Mouse (Mus musculus): ENCODE measurements at regions not wholly inside any gene's neighbourhood (a gene's known extent, or its start where the extent isn't known, plus 50 kb on each side); places are given as distances from the start of the nearest gene placed in this dataset.

DNA sequence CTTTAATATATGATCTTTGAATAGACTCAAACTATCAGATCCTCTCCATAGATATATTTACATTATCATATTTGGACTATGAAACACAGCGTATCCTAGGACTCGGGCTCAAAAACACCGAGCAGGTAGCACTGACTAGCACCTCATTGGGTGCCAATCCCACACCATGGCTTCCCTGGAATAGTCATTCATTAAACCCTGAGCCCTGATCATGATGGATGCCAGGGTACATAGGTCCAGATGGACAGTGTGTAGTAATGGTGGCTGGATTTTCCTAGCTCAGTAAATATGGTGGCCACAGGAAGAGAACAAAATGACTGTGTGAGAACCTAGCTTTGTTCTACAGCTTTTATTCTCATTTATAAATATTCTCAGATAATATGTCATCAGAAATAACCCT, 390.1 kb upstream of the Nr2f2 start:
- no peak for DNase-seq (ENCODE audit: low spot score)

DNA sequence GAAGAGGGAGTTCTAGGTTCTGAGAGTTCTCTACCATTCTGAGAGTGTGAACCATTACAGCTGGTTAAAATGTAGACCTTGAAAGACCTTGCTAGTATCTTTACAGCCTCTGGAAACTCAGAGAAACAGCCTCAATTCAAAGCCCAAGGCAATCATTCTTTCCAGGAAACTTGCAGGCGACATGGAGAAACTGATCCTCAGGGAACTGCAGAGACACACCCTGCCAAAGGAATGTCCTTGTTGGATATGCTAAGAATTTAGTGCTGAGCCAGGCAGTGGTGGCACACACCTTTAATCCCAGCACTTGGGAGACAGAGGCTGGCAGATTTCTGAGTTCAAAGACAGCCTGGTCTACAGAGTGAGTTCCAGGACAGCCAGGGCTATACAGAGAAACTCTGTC, 388.3 kb upstream of the Nr2f2 start:
- no peak for DNase-seq (ENCODE audit: low spot score)

DNA sequence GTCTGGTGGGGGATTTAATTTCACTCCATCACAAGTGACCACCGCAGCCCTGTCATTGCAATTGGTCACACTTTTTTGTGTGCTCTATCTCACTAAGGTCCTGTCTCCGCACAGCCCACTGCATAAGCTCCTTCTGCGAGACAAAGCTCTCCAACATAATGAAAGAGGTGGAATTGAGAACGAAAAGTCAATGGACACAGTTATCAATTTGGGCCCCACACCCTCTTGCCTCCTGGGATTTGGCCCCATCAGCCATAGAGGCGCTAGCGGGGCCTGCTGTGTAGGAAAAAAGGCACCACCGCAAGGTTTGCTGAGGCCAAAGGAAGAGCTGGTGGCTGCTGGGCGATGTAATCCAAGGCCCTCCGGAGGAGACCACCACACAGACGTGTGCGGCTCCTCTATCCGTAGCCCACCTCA, 386.3 kb upstream of the Nr2f2 start:
- DNase-seq (ENCODE audit: low spot score) = no peak

DNA sequence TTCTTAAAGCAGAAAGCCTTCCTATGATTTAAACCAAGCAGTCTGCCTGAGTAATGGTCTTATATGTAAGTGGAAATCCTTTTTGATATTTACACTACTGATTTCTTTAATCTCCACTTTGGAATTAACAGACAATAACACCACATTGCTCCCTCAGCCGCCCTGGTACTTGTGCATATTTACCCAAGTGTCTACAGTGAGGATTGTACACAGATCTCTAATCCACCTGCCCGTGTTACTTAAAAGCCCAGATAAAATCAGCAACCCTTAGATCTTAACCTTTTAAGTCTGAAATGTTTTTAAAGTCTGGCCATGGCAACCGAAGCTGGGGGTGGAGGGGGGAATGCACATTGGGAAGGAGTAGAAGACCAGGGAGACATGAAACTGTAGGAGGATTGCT, 382.3 kb upstream of the Nr2f2 start:
- DNase-seq (ENCODE audit: low spot score) = no peak

DNA sequence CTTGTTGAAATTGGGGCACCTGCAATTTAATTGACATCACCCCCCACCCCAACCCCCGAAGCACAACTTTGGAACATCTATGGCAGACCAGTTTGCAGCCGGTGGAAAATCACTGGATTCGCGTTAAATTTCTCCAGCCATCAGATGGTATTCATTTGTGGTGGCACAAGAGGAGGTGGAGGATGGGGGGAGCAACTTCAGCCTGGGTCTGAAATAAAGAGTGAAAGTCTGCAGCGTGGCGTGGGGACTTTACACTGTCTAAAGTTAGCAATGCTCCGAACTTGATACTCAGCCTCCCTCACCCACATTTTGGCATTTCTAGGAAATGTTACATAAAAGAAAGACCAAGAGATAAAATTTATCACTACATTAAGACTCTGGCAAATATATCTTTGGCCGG, 381.8 kb upstream of the Nr2f2 start:
- no peak for DNase-seq (ENCODE audit: low spot score)

DNA sequence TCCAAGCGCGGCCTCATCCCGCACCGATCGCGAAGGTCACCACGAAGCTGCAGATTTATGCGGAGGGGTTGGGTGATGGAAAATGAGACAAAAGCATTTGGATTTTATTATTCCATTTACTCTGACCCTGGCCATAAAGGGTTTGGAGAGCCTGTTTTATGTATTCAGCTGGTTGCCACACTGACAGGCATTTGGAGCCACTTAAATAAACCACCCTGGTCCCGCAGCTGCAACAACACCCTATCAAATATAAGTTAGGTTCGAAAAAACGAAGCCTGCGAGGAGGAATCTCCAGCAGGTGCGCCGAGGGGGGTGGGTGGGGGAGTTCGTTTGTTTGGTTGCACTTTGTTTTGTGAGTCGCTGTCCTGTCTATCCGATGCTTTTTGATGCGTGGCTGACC, 377.8 kb upstream of the Nr2f2 start:
- DNase-seq (ENCODE audit: low spot score) = no peak

DNA sequence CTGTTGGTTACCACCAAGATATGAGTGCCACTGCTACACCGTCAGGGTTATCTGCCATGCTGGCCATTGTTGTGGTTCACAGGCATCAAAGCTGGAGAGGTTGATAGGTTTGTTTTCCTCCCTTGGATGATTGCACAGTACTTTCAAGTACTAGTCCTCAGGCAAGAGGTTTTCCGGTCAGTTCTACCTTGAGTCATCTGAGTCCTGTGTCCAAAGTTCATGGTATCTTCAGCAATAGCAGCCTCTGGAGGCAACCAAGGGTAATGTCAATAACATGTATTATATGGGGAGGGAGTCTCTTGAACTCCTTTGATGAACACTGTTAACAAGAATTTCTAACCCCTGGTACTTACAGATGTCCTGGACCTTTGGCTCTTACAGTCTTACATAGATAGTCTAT, 369.1 kb upstream of the Nr2f2 start:
- no peak for DNase-seq (ENCODE audit: low spot score)

DNA sequence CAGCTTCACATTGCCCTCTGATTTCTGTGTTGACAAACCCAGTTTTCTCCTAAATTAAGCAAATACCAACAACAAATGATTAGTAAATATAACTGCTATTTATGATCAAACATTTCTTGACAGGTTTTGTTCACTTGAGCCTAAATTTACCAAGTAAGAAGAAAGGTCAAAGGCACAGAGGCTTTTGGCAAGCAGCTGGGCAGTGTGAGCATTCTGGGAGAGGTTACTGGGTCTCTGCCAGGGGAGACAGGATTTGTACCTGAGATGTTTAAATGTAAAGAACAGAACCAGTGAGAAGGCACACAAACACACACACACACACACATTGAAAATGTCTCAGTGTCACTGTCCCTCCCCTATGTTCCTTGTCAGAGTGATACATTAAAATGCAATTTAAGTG, 367.0 kb upstream of the Nr2f2 start:
- no peak for DNase-seq (ENCODE audit: low spot score)

DNA sequence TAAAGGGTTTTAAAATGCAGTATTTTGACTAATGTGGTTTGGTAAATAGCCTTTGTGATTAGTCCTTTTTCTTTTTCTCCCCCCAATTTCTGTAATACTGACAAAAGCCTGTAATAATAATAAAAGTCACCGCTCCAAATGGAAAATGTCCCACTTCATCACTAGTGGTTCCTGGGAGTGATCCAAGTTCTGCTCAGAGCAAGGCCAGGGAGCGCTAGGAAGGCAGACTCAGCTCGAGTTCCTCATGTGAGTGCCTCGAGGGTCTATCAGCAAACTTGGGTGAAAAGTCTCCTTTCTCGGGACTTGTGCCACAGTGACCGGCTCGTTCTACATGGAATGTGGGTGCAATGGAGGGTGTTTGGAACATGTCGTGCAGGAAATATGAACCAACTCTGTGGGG, 363.4 kb upstream of the Nr2f2 start:
- DNase-seq (ENCODE audit: low spot score) = no peak

DNA sequence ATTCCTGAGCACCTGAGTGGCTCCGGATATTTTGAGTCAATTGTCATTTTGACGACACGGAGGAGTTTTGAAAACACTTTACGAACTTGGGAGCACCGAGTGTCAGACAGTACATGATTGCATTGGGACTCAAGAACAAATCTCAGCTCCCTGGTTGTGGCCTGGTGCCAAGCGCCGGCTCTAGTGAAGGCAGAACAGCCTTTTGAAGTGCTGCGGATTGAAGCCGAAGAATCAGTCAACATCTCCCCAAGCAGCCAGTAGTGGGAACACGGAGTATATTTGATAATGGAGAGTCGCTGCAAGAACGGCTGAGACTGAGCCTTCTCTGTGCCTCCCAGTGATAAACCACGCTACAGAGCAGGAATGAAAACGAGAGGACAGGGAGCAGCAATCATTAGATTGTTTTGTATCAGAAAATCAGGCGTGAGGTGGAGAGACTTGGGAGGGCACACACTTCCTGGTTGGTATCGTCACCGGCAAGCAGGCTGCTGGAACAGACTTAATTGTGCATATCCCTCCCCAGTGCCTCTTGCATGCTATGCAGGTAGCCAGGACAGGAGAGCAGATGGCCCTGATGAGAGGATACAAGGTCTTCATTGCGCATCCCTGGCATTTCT, 351.7 kb upstream of the Nr2f2 start:
- DNase-seq (ENCODE audit: low spot score) = no peak

DNA sequence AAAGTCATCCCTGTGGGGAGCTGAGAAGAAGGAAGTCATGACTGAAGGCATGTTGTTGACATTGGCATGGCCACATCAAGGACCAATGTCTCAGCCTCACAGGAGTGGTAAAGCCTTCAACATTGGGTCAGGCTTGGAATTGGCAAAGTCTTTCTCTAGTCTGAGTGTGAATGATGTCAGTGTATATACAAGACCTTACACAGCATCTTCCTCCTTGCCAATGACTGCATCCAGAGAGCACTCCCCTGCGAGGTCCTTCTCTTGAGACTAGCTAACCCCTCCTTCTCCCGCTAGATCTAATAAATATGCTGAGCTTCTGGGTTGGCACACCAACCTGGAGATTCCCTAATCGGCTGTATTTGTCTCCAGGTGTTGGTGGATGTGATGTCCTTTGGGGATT, 351.1 kb upstream of the Nr2f2 start:
- no peak for DNase-seq (ENCODE audit: low spot score)

DNA sequence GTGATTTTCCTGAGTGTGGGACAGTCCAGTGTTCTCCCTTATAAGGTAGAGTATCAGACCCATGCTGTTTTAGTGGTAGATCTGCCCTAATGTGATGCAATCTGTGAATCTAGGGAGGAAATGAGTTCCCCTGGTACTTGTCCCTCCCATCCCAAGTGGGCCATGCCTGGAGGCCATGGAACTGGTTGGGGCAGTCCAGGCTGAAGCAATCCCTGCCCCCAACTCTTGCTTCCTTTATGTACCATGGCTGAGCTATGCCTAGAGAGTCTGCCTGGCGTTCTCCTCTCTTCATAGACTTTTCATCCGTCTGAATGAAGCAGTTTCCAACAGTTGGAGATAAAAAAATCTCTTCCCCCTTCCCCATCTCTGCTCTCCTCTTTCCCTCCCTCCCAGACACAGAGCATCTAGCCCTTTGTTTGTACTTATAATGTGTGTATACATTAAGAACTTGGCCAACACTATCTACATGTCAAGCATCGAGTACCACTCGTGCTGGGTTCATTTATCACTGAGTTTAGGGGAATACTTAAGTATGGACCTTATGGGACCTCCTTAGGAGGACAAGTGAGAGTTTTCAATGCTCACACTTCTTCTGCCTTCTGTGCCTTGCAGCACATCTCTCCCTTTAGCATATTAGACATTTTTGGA, 350.4 kb upstream of the Nr2f2 start:
- DNase-seq (ENCODE audit: low spot score) = no peak

DNA sequence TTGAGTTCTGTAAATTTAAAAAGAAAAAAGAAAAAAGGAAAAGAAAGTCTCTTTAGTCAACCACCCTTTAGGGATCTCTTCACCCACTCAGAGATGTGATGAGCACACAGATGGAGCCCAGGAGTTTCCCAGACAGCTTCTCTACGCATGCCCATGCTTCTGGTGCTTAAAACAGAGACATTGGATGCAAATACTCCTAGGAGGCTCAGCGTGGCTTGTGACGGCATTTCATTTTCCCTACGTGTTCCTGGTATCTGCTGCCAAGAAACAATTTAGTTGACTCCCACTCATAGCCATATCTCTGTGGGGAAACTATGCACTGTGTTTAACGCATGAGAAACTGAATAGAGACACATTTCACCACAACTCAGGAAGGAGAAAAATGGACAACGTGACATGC, 345.6 kb upstream of the Nr2f2 start:
- no peak for DNase-seq (ENCODE audit: low spot score)

DNA sequence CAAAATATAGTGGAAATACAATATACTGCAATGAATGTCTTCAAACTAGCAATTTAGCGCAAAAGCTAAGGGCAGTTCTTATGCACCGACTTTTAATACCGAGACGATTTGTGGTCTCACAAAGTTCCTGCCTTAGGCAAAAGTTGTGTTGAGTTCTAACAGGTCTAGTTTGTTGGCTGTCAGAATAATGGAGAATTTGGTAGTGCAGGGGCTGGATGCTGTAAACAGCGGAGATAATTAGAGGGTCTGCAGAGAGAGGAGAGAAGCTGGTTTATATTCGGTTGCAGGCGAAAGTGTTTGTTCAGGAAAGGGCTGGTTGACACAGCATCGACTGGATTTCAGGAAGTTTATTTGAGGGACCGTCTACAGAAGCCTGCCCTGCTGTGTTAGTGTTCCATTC, 339.7 kb upstream of the Nr2f2 start:
- no peak for DNase-seq (ENCODE audit: low spot score)

DNA sequence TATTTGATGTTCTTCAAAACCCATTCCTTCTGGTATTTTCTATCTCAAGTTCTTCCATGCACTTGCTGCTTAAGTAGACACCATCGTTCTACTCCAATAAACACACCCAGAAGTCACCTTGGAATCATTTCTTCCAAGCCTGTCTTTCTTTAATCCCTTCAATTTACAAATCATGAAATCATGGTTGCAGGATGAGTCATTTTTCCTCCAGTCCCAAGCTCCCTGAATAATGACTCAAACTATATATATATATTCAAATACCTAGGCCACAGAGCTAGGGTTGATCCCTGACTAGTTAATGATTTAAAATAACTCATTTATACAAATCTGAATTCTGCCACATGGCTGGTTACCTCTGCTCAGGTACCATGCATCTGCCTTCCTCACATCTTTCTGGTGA, 337.2 kb upstream of the Nr2f2 start:
- no peak for DNase-seq (ENCODE audit: low spot score)

DNA sequence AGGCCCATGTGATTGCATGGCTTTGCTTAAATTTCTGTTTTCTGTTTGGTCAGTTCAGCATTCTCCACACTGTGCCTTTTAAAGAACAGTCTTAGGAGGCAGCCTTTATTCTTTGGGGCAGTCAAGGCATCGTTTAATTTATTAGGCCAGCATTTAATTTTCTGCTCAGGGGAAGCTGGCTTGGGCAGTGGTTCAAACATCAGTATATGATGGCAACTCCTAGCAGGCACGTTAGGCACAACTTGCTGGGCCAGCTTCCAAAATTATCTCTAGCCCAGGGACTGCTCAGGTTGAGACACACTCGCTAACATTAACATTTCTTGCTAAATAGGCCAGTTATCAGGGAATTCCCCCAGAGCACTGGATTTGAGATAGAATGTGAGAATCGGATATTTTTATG, 333.9 kb upstream of the Nr2f2 start:
- DNase-seq (ENCODE audit: low spot score) = no peak

DNA sequence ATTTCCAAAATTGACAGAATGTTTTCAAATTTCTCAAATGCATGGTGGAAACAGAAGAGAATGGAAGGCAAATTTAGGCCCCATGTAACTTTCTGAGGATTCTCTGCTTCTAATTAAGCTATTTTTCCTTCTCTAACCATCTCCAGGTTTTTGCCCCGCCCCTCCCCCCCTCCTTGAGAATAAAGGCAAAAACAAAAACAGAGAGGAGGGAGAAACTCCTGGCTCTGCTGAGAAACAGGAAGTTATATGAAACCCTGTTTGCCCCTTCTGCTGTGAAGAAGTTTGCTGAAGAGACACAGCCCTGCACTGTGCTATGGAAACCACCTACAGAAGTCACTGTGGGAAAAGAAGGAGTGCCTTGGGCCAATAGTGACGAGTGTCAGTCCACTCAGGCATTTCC, 332.9 kb upstream of the Nr2f2 start:
- DNase-seq (ENCODE audit: low spot score) = no peak

DNA sequence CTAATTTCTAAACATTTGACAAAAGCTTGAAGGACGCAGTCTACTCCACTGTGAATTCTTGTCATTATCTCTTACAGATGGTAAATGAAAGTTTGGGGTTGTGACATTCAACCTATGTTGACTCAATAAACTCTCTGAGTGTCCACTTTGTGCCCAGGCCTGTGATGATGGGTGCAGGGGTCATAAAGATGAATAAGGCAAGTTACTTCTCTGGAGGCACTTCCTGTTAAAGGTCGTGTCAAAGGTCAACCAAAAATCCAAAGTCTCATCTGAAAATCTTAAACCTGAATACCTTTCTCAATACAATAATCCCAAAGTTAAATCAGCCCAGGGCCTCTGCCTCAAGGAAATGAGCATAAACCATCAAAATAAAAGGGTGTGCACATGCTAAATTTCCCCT, 332.5 kb upstream of the Nr2f2 start:
- DNase-seq (ENCODE audit: low spot score) = no peak

DNA sequence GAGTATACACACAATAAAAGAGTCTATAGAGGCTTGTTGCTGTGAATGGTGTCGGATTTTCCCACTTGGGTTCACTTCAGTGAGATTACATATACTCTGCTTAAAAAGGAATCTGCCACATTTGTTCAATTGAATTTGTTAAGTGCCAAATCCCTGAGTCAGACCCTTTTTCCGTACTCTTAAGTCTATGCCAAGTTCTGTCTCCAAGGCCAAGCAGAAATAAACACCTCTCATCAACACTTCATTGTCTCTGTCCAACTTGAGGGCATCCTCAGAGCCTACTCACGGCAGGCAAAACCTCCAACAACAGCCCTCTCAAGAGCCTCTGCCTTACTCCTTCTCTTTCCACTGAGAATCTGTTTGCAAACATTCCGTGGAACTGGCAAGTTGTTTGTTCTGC, 325.6 kb upstream of the Nr2f2 start:
- no peak for DNase-seq (ENCODE audit: low spot score)

DNA sequence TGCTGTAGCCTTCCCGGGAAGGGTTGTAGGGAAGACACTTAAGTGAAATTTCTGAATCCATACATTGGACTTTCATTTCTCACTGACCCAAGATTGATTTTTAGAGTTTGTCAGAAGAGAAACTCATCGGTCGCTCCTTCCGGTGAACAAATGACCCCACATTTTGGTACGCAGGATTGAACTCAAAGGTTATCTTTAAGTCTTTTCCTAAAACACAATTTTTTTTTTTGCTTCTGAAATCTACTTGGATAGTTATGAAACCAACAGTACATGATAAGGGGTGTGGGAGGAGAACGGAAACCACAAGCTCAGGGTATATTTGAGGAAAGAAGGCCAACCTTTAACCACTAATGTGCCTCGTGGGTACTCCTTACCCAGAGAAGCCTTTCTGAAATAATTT, 324.3 kb upstream of the Nr2f2 start:
- DNase-seq (ENCODE audit: low spot score) = no peak

DNA sequence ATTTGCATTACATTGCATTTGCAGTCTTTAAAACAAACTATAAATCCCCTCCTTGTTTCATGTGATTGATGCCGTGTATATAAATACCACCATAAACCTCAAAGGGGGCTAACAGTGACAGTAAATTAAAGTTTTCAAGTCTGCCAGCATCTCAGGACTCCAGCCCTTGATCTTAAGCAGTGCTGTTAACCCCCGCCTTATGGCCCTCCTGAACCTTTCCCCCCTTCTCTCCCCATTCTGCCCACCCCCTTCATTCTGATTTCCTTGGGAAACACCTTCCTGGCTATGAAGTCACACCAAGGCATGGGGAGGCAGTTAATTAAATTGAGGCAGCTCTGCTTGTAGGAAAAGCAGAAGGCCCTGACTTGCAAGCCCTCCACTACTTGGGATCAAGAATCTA, 302.5 kb upstream of the Nr2f2 start:
- no peak for DNase-seq (ENCODE audit: low spot score)

DNA sequence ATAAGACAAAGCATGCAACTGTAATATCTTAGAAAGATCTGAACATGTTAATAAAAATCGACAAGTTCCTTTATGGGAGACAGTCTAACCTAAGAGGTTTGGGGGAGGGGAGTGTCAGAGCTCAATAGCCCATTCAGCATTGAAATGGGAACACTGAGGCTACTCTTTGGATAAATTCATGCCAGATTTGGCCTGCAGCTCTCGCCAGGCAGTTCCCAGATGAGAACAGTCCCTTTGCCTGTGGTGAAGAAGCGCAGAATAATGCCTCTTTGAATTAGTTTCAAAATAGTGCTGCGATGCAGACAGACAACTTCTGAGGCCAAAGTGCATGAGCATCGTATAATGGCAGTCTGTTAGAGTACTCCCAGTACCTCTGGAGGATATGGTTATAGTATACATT, 293.6 kb upstream of the Nr2f2 start:
- no peak for DNase-seq (ENCODE audit: low spot score)

DNA sequence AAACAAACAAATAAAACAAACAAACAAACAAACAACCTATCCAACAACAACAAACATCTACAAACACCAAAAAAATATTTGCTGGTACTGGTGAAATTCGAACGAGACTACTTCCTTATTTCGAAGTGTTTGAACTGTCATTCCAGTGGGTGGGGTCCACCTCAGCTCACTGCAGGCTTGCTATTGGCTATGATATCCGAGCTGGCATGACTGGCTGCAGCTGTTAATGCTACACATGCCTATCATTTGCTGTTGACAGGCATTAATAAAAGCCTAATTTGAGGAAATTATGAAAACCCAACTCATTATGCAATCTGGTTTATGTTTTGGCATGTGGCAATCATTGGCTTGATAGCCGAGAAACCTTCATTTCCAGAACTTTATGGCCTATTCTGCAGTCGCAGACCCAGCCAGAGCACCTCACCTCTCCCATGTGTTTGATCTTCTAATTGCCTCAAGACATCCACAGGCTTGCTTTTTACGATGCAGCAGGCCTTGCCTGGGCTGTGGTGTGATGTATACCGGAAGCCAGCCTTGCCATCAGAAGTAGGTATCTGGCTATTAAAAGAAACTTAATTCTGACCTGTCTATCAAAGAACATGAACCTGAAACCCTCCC, 283.3 kb upstream of the Nr2f2 start:
- no peak for DNase-seq (ENCODE audit: low spot score)

DNA sequence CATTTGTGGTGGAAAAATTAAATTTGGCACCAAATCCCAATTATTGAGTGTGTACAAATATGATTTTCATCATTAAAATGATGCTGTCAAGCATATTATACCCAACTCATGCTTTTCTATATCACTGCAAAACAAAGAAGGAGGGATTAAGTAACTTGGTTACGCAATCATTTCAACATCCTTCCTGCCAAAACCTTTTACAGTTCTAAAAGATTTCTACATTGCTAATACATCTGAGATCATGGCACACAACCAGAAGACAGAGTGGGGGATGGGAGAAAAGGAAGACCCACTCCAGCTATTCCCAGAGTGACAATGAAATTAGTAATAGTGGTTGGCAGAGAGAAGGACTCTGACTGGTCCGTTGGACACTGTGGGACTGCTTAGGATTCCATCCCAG, 280.3 kb upstream of the Nr2f2 start:
- DNase-seq (ENCODE audit: low spot score) = no peak
